Mouse (Mus musculus): ENCODE results near the gene Chaf1a.

Chaf1a gene

GRCm38 (mm10) chr17:56119431-56119830 lies 79.2 kb downstream of the Chaf1a start:
- DNase-seq (ENCODE audit: low spot score): no peak

GRCm38 (mm10) chr17:56119981-56120880 lies 80.0 kb downstream of the Chaf1a start:
- DNase-seq (ENCODE audit: low spot score): no peak

- DNase-seq (ENCODE audit: low spot score): no peak
These were observed 81.6 kb downstream of the Chaf1a start, which contains the start of gene Lrg1 for GRCm38 (mm10) chr17:56121826-56122225. Gene Lrg1 (minus strand): TSS chr17:56122001.

Data from spleen, adult 12 weeks (tissue).